Mouse (Mus musculus) heart, embryonic 10.5 days (tissue): ENCODE results near the gene Npm3. TPM values are rescaled to one million over a fixed set of nuclear protein-coding genes. Genes with fewer than 3 reads are reported as not detected.

Experiments used
- DNase-seq: peaks from one replicate; pipeline ENCODE4 v3.0.0-alpha.2; 2017; ENCODE audit warnings: low spot score
- H3K27ac ChIP-seq: fragments of 300-500 bp; sonication (generic); 2 replicates; pipeline ENCODE4 v1.5.1; 2016; ENCODE audit warnings: mild to moderate bottlenecking
- H3K27me3 ChIP-seq: fragments of 300-500 bp; sonication (generic); 2 replicates; pipeline ENCODE4 v1.6.1; 2016; ENCODE audit warnings: mild to moderate bottlenecking; ENCODE audit not compliant: poor library complexity, insufficient read depth, severe bottlenecking
- H3K36me3 ChIP-seq: fragments of 300-500 bp; sonication (generic); 2 replicates; pipeline ENCODE4 v1.6.1; 2016; ENCODE audit warnings: mild to moderate bottlenecking, moderate library complexity
- H3K4me1 ChIP-seq: fragments of 300-500 bp; sonication (generic); 2 replicates; pipeline ENCODE4 v1.6.1; 2016; ENCODE audit warnings: mild to moderate bottlenecking
- H3K4me3 ChIP-seq: fragments of 300-500 bp; sonication (generic); 2 replicates; pipeline ENCODE4 v1.5.1; 2016; ENCODE audit warnings: mild to moderate bottlenecking, moderate library complexity
- H3K9me3 ChIP-seq: fragments of 300-500 bp; sonication (generic); 2 replicates; pipeline ENCODE4 v1.6.1; 2016; ENCODE audit warnings: mild to moderate bottlenecking, moderate library complexity
- WGBS: fragments of 180-500 bp; shearing (Covaris S2); methylation state at CpG from one replicate; pipeline ENCODE4 v1.1.7; 2016; 5-methylcytosine and 5-hydroxymethylcytosine counted together
- polyA plus RNA-seq: library from polyadenylated mRNA; unstranded; fragments of >200 nt; fragmentation: Nextera tagmentation; extraction: Ambion mirVana; gene quantifications from 2 replicates; pipeline ENCODE4 v1.2.1, GENCODE M21; 2016

Npm3 gene
- polyA plus RNA-seq, 1 experiment from 2014 or later, result 13.6 TPM

GRCm38 (mm10) chr19:45737846-45738484 lies 11.4 kb downstream of the Npm3 start:
- H3K9me3 ChIP-seq, result no peaks in the 10 kb centered on the region
- H3K4me1 ChIP-seq, result peaks cover 53% of the 10 kb centered on the region
- WGBS, result 72% methylated on average over 10 of the region's 10 CpGs
- no peak overlapping the region for H3K27ac ChIP-seq
- H3K36me3 ChIP-seq, result no peaks in the 10 kb centered on the region
- peaks cover 99% of the 10 kb centered on the region for H3K27me3 ChIP-seq
- H3K4me3 ChIP-seq, result no peak overlapping the region
- no peak for DNase-seq

- Histone ChIP-seq H3K27me3 (peaks cover 99% of the 10 kb centered on the region), H3K36me3 (no peaks in the 10 kb centered on the region), H3K9me3 (no peaks in the 10 kb centered on the region), H3K27ac (peak overlapping the region; percentile 60; the same call in 1 of the 2 replicates), H3K4me3 (peak overlapping the region; percentile 48), H3K4me1 (peaks cover 47% of the 10 kb centered on the region)
- WGBS, result 22% methylated on average over 23 of the region's 23 CpGs
- no peak for DNase-seq
Observed at GRCm38 (mm10) chr19:45737208-45737845, 12.1 kb downstream of the Npm3 start.

GRCm38 (mm10) chr19:45736855-45737207 lies 12.6 kb downstream of the Npm3 start:
- Histone ChIP-seq H3K4me3 (peak overlapping the region; percentile 48), H3K4me1 (peaks cover 42% of the 10 kb centered on the region), H3K36me3 (no peaks in the 10 kb centered on the region), H3K27ac (peak overlapping the region; percentile 60; the same call in 1 of the 2 replicates), H3K27me3 (peaks cover 99% of the 10 kb centered on the region), H3K9me3 (no peaks in the 10 kb centered on the region)
- DNase-seq, result no peak
- WGBS, result 3% methylated on average over 28 of the region's 28 CpGs

GRCm38 (mm10) chr19:45736241-45736640 lies 13.2 kb downstream of the Npm3 start:
- no peaks in the 10 kb centered on the region for H3K9me3 ChIP-seq
- H3K4me1 ChIP-seq, result peaks cover 36% of the 10 kb centered on the region
- DNase-seq, result no peak
- H3K27me3 ChIP-seq, result peaks cover 99% of the 10 kb centered on the region
- H3K27ac ChIP-seq, result no peak overlapping the region
- H3K36me3 ChIP-seq, result no peaks in the 10 kb centered on the region
- 39% methylated on average over 1 of the region's 1 CpGs for WGBS
- no peak overlapping the region for H3K4me3 ChIP-seq

DNA sequence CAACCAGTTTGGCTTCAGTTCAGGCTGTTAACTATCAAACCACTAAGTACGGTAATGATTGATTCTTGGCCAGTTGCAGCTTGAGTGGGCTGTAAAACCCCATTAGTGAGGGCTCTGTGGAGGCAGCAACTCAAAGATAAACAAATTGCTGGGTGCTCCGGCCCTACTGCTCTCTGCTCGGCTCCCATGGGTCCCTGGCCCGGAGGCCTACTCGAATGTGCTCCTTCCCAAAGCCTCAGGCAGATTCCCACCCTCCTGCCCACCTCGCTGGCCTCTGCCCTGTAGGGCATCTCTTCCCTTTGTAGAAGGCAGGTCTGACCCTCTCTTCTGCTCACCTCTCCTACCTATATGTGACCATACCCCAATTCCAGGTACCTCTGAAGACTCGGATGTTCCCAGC lies 14.6 kb downstream of the Npm3 start:
- 34% methylated on average over 7 of the region's 7 CpGs for WGBS
- Histone ChIP-seq H3K9me3 (no peaks in the 10 kb centered on the region), H3K36me3 (no peaks in the 10 kb centered on the region), H3K4me3 (no peak overlapping the region), H3K27me3 (peaks cover 95% of the 10 kb centered on the region), H3K27ac (no peak overlapping the region), H3K4me1 (peaks cover 32% of the 10 kb centered on the region)
- DNase-seq, result no peak

DNA sequence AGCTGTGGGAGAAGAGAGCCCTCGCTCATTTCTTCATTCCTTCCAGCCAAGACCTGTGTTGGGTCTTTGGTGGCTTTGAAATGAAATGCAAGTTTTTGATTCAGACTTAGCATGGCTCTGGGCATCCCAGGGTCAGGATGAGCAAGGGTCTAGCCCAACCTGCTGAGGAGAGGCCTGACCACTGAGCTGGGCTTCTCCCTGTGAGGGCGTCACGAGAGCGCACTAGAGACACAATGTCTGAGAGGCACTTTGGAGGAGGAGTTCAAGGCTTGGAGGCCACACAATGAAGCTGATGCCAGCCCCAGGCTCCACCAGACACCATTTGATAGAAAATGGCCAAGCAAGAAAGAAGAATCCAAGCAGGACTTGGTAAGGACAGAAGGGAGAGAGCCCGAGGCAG lies 15.2 kb downstream of the Npm3 start:
- 57% methylated on average over 5 of the region's 5 CpGs for WGBS
- H3K27me3 ChIP-seq, result peaks cover 92% of the 10 kb centered on the region
- no peaks in the 10 kb centered on the region for H3K9me3 ChIP-seq
- peaks cover 32% of the 10 kb centered on the region for H3K4me1 ChIP-seq
- H3K36me3 ChIP-seq, result no peaks in the 10 kb centered on the region
- H3K27ac ChIP-seq, result no peak overlapping the region
- no peak overlapping the region for H3K4me3 ChIP-seq
- DNase-seq, result no peak

GRCm38 (mm10) chr19:45733564-45733963 lies 15.8 kb downstream of the Npm3 start:
- no peak overlapping the region for H3K4me3 ChIP-seq
- H3K36me3 ChIP-seq, result no peaks in the 10 kb centered on the region
- WGBS, result 5% methylated on average over 10 of the region's 10 CpGs
- H3K27ac ChIP-seq, result no peak overlapping the region
- peaks cover 86% of the 10 kb centered on the region for H3K27me3 ChIP-seq
- DNase-seq, result no peak
- no peaks in the 10 kb centered on the region for H3K9me3 ChIP-seq
- peaks cover 32% of the 10 kb centered on the region for H3K4me1 ChIP-seq

GRCm38 (mm10) chr19:45731658-45732057 lies 17.7 kb downstream of the Npm3 start:
- H3K27me3 ChIP-seq, result peaks cover 81% of the 10 kb centered on the region
- H3K4me3 ChIP-seq, result no peak overlapping the region
- no peaks in the 10 kb centered on the region for H3K9me3 ChIP-seq
- no peak for DNase-seq
- no peak overlapping the region for H3K27ac ChIP-seq
- H3K4me1 ChIP-seq, result peaks cover 22% of the 10 kb centered on the region
- H3K36me3 ChIP-seq, result no peaks in the 10 kb centered on the region
- 64% methylated on average over 7 of the region's 7 CpGs for WGBS

GRCm38 (mm10) chr19:45730042-45730441 lies 19.3 kb downstream of the Npm3 start:
- peaks cover 77% of the 10 kb centered on the region for H3K27me3 ChIP-seq
- H3K4me1 ChIP-seq, result peaks cover 26% of the 10 kb centered on the region
- WGBS, result 71% methylated on average over 8 of the region's 8 CpGs
- DNase-seq, result no peak
- no peak overlapping the region for H3K27ac ChIP-seq
- no peaks in the 10 kb centered on the region for H3K9me3 ChIP-seq
- no peak overlapping the region for H3K4me3 ChIP-seq
- H3K36me3 ChIP-seq, result no peaks in the 10 kb centered on the region

GRCm38 (mm10) chr19:45727231-45727630 lies 22.2 kb downstream of the Npm3 start:
- peaks cover 50% of the 10 kb centered on the region for H3K27me3 ChIP-seq
- 64% methylated on average over 10 of the region's 10 CpGs for WGBS
- H3K9me3 ChIP-seq, result no peaks in the 10 kb centered on the region
- no peaks in the 10 kb centered on the region for H3K36me3 ChIP-seq
- no peak overlapping the region for H3K4me3 ChIP-seq
- H3K4me1 ChIP-seq, result peaks cover 9% of the 10 kb centered on the region
- DNase-seq, result no peak
- no peak overlapping the region for H3K27ac ChIP-seq

GRCm38 (mm10) chr19:45725677-45726277 lies 23.6 kb downstream of the Npm3 start:
- peaks cover 38% of the 10 kb centered on the region for H3K27me3 ChIP-seq
- DNase-seq, result no peak
- WGBS, result 26% methylated on average over 14 of the region's 14 CpGs
- peaks cover 9% of the 10 kb centered on the region for H3K4me1 ChIP-seq
- H3K4me3 ChIP-seq, result 0 out of 2 replicates have a peak overlapping the region, but pooled peaks have one; percentile 16
- peak overlapping the region; percentile 4; the same call in 1 of the 2 replicates for H3K27ac ChIP-seq
- H3K36me3 ChIP-seq, result no peaks in the 10 kb centered on the region
- no peaks in the 10 kb centered on the region for H3K9me3 ChIP-seq

DNA sequence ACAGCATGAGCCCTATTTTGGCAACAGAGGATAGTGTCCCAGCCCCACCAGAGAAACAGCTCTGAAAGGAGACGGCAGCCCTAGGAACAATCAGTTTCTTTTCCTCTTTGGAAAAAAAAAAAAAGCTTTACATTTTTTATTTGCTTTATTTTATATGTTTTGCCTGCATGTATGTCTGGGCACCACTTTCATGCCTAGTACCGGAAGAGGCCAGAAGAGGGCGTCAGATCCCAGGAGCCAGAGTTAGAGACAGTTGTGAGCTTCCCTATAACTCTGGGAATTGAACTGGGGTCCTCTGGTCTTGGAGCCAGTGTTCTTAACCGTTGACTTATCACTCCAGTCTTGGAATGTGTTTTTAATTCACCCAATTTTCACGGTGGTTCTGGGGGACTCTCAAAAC lies 27.2 kb downstream of the Npm3 start:
- DNase-seq, result no peak
- 69% methylated on average over 5 of the region's 5 CpGs for WGBS
- Histone ChIP-seq H3K36me3 (no peaks in the 10 kb centered on the region), H3K27ac (no peak overlapping the region), H3K4me1 (peaks cover 17% of the 10 kb centered on the region), H3K4me3 (no peak overlapping the region), H3K9me3 (no peaks in the 10 kb centered on the region), H3K27me3 (peaks cover 33% of the 10 kb centered on the region)

- 65% methylated on average over 3 of the region's 3 CpGs for WGBS
- Histone ChIP-seq H3K36me3 (no peaks in the 10 kb centered on the region), H3K27ac (no peak overlapping the region), H3K4me1 (0 out of 2 replicates have a peak, but pooled peaks cover 16% of the 10 kb centered on the region), H3K9me3 (no peaks in the 10 kb centered on the region), H3K27me3 (peaks cover 24% of the 10 kb centered on the region; the same call in 1 of the 2 replicates), H3K4me3 (peak overlapping the region; percentile 37; the same call in 1 of the 2 replicates)
- no peak for DNase-seq
Observed at GRCm38 (mm10) chr19:45718286-45718685, 31.1 kb downstream of the Npm3 start.
